Mouse (Mus musculus) heart, adult 2 months (tissue): ENCODE results near the gene Nelfcd.

ENCODE experiments used
- CTCF ChIP-seq: fragments of 200-600 bp; IDR thresholded peaks from 2 replicates; pipeline ENCODE4 v1.8.1; 2022; ENCODE audit warnings: antibody characterized with exemption, mild to moderate bottlenecking, moderate library complexity
- POLR2A ChIP-seq: fragments of 200-500 bp; IDR thresholded peaks from 2 replicates; pipeline ENCODE4 v1.6.1; 2011; ENCODE audit warnings: mild to moderate bottlenecking, low read depth, low read length, control low read depth; ENCODE audit not compliant: insufficient read depth

DNA sequence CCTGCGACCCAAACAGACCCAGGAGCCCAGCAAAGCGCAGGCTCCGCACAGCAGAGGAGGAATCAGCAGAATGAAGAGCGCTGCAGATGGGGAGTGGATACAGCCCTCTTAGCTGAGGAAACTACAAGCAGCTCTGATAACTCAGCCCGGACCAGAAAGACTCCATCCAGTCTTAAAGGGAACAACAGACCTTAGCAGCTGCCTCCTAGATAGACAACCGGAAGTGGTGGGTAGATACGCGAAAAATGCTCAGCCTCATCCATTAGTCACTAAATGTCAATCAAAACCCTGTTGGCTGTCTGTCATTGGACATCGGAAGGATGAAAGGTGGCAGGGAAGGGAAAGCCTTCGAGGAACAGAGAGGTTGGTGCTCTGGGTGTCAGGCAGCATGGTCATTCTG is 49.0 kb upstream of the Nelfcd start:
- TF ChIP-seq CTCF: no peak
- no peak for TF ChIP-seq POLR2A
